Mouse (Mus musculus) Patski (cell line): ENCODE measurements around the gene Slco3a1. TPM values are rescaled to one million over a fixed set of nuclear protein-coding genes. Genes with fewer than 3 reads are reported as not detected.

Source experiments
- ATAC-seq: fragments of 100-300 bp; one replicate; pipeline ENCODE4 v1.8.0; 2021
- CTCF ChIA-PET: fragments of 350-600 bp; sonication (Branson Sonifier 250); formaldehyde crosslinking; loops from one replicate; lab custom pipeline; 2022; ENCODE audit warnings: inconsistent platforms; lab: Charles Lee
- POLR2A ChIA-PET: fragments of 350-600 bp; sonication (Branson Sonifier 250); formaldehyde crosslinking; loops from one replicate; lab custom pipeline; 2022; ENCODE audit warnings: antibody characterized with exemption, inconsistent platforms; lab: Charles Lee
- DNase-seq: peaks from one replicate; pipeline ENCODE4 v3.0.0-alpha.2; 2011; ENCODE audit warnings: low read depth, low spot score
- H3K27me3 ChIP-seq: fragments of 371-371 bp; one replicate; pipeline ENCODE4 v1.5.1; 2021
- CTCF ChIP-seq: fragments of 100-300 bp; IDR thresholded peaks from one replicate; pipeline ENCODE4 v1.5.1; 2021
- in situ Hi-C: fragments of 300-500 bp; cut with MboI; formaldehyde crosslinking; loops from 3 replicates; pipeline ENCODE4 v1.11.1; 2018; ENCODE audit warnings: low pct_unique_long_range_greater_than_20kb, mixed read lengths
- polyA plus RNA-seq: library from polyadenylated mRNA; unstranded; gene quantifications from one replicate; pipeline ENCODE4 v1.2.3, GENCODE M21; 2021

Slco3a1 gene
- 25.3 TPM for polyA plus RNA-seq

GRCm38 (mm10) chr7:74554608-74555311 is at the start of gene Slco3a1:
Gene Slco3a1, minus strand, starts transcription at chr7:74554780.
- DNase-seq = no peak
- peak; percentile 74 for ATAC-seq
- CTCF ChIA-PET = interaction anchor here (0.7 to 2.6 kb wide), 12 partner anchors 13 to 552 kb away, joined by 3 to 10 read pairs (median 4); no protein-coding TSS in a partner anchor
- POLR2A ChIA-PET = interaction anchor here (0.6 to 1.3 kb wide), 4 partner anchors 129 to 1147 kb away, joined by 3 to 5 read pairs (median 4); no protein-coding TSS in a partner anchor
- peak; percentile 92 for TF ChIP-seq CTCF
- in situ Hi-C loops = loop anchor here (5.0 kb wide), 4 partner anchors 137 to 558 kb away; no protein-coding TSS in a partner anchor
- no peaks in the 10 kb centered on the region for H3K27me3 ChIP-seq

GRCm38 (mm10) chr7:74600996-74601395 is 46.4 kb upstream of the Slco3a1 start:
- in situ Hi-C loops = no loop called here
- ChIA-PET POLR2A (no interaction called here), CTCF (no interaction called here)
- DNase-seq (no peak), ATAC-seq (no peak)
- TF ChIP-seq CTCF = no peak
- no peaks in the 10 kb centered on the region for H3K27me3 ChIP-seq

- ATAC-seq (no peak), DNase-seq (no peak)
- in situ Hi-C loops = no loop called here
- POLR2A ChIA-PET = no interaction called here
- no peak for TF ChIP-seq CTCF
- CTCF ChIA-PET = interaction anchor here (1.1 kb wide), 1 partner anchor 10 kb away, joined by 4 read pairs; no protein-coding TSS in a partner anchor
- no peaks in the 10 kb centered on the region for H3K27me3 ChIP-seq
These were observed 24.8 kb upstream of the Slco3a1 start for GRCm38 (mm10) chr7:74579411-74579810.

- no peaks in the 10 kb centered on the region for H3K27me3 ChIP-seq
- ChIA-PET CTCF (interaction anchor here (1.1 kb wide), 1 partner anchor 10 kb away, joined by 3 read pairs; no protein-coding TSS in a partner anchor), POLR2A (no interaction called here)
- ATAC-seq (no peak), DNase-seq (no peak)
- in situ Hi-C loops = no loop called here
- TF ChIP-seq CTCF = no peak
These were observed 21.1 kb upstream of the Slco3a1 start for GRCm38 (mm10) chr7:74575678-74576077.

- CTCF ChIA-PET = interaction anchor here (0.7 to 1.6 kb wide), 12 partner anchors 13 to 552 kb away, joined by 3 to 7 read pairs (median 3); no protein-coding TSS in a partner anchor
- TF ChIP-seq CTCF = peak; percentile 6
- POLR2A ChIA-PET = interaction anchor here (0.6 to 1.3 kb wide), 3 partner anchors 131 to 1147 kb away, joined by 3 to 5 read pairs (median 5); no protein-coding TSS in a partner anchor
- no peaks in the 10 kb centered on the region for H3K27me3 ChIP-seq
- in situ Hi-C loops = loop anchor here (5.0 kb wide), 3 partner anchors 147 to 557 kb away; no protein-coding TSS in a partner anchor
- DNase-seq (no peak), ATAC-seq (peak; percentile 31)
These were observed 836 bp upstream of the Slco3a1 start for GRCm38 (mm10) chr7:74555416-74555815.

- in situ Hi-C loops = loop anchor here (5.0 kb wide), 1 partner anchor 137 kb away; no protein-coding TSS in a partner anchor
- POLR2A ChIA-PET = interaction anchor here (0.8 kb wide), 1 partner anchor 129 kb away, joined by 4 read pairs; no protein-coding TSS in a partner anchor
- CTCF ChIA-PET = interaction anchor here (1.2 to 2.6 kb wide), 3 partner anchors 125 to 182 kb away, joined by 3 to 10 read pairs (median 3); no protein-coding TSS in a partner anchor
- ATAC-seq (peak; percentile 79), DNase-seq (no peak)
- H3K27me3 ChIP-seq = no peaks in the 10 kb centered on the region
- peak; percentile 84 for TF ChIP-seq CTCF
These were observed 479 bp downstream of the Slco3a1 start for GRCm38 (mm10) chr7:74554041-74554561.

- no peak for DNase-seq
These were observed 1.4 kb downstream of the Slco3a1 start for GRCm38 (mm10) chr7:74553111-74553650.

GRCm38 (mm10) chr7:74552546-74552945 is 2.0 kb downstream of the Slco3a1 start:
- ATAC-seq = no peak
- in situ Hi-C loops = loop anchor here (5.0 kb wide), 1 partner anchor 135 kb away; no protein-coding TSS in a partner anchor

More at GRCm38 (mm10) chr7:74553111-74553650, 1.4 kb downstream of the Slco3a1 start:
- in situ Hi-C loops = loop anchor here (5.0 kb wide), 1 partner anchor 136 kb away; no protein-coding TSS in a partner anchor
- ChIA-PET POLR2A (no interaction called here), CTCF (interaction anchor here (0.9 to 2.6 kb wide), 5 partner anchors 11 to 184 kb away, joined by 3 to 10 read pairs (median 3); no protein-coding TSS in a partner anchor)
- ATAC-seq = no peak
- H3K27me3 ChIP-seq = no peaks in the 10 kb centered on the region
- TF ChIP-seq CTCF = no peak

GRCm38 (mm10) chr7:74552000-74552358 is 2.6 kb downstream of the Slco3a1 start:
- in situ Hi-C loops = loop anchor here (5.0 kb wide), 1 partner anchor 135 kb away; no protein-coding TSS in a partner anchor
- POLR2A ChIA-PET = interaction anchor here (0.6 kb wide), 1 partner anchor 127 kb away, joined by 3 read pairs; no protein-coding TSS in a partner anchor
- CTCF ChIA-PET = no interaction called here
- no peak for ATAC-seq
- no peak for TF ChIP-seq CTCF
- no peak for DNase-seq
- H3K27me3 ChIP-seq = no peaks in the 10 kb centered on the region

More at GRCm38 (mm10) chr7:74552546-74552945, 2.0 kb downstream of the Slco3a1 start:
- ChIA-PET POLR2A (no interaction called here), CTCF (interaction anchor here (0.9 to 2.6 kb wide), 4 partner anchors 10 to 183 kb away, joined by 3 to 10 read pairs (median 3); no protein-coding TSS in a partner anchor)
- no peak for DNase-seq
- no peak for TF ChIP-seq CTCF
- no peaks in the 10 kb centered on the region for H3K27me3 ChIP-seq
